Mouse (Mus musculus) midbrain, embryonic 14.5 days (tissue): ENCODE results near the gene Adcy3. TPM values are rescaled to one million over a fixed set of nuclear protein-coding genes. Genes with fewer than 3 reads are reported as not detected.

Experiments
- ATAC-seq: fragments of 200-750 bp; cut with Nextera tagmentation; 2 replicates; pipeline ENCODE4 v1.8.0; 2017; ENCODE audit warnings: moderate number of reproducible peaks, moderate library complexity; ENCODE audit not compliant: low FRiP score, low TSS enrichment
- DNase-seq: peaks from one replicate; pipeline ENCODE4 v3.0.0-alpha.2; 2015
- H3K27ac ChIP-seq: fragments of 300-500 bp; sonication (generic); replicated peaks from 2 replicates; pipeline ENCODE4 v1.5.1; 2014; ENCODE audit warnings: mild to moderate bottlenecking, low read depth, low read length, moderate library complexity
- H3K27me3 ChIP-seq: fragments of 300-500 bp; sonication (generic); 2 replicates; pipeline ENCODE4 v1.6.1; 2014; ENCODE audit warnings: low read length, control low read depth, mixed read lengths; ENCODE audit not compliant: control insufficient read depth, insufficient read depth
- H3K36me3 ChIP-seq: fragments of 300-500 bp; sonication (generic); 2 replicates; pipeline ENCODE4 v1.6.1; 2014; ENCODE audit warnings: low read length, control low read depth; ENCODE audit not compliant: control insufficient read depth, insufficient read depth
- H3K4me1 ChIP-seq: fragments of 300-500 bp; sonication (generic); 2 replicates; pipeline ENCODE4 v1.6.1; 2014; ENCODE audit warnings: mild to moderate bottlenecking, antibody characterized with exemption, low read length, control low read depth; ENCODE audit not compliant: control insufficient read depth, insufficient read depth
- H3K4me2 ChIP-seq: fragments of 300-500 bp; sonication (generic); 2 replicates; pipeline ENCODE4 v1.6.1; 2014; ENCODE audit warnings: mild to moderate bottlenecking, low read length, moderate library complexity
- H3K4me3 ChIP-seq: fragments of 300-500 bp; sonication (generic); replicated peaks from 2 replicates; pipeline ENCODE4 v1.5.1; 2014; ENCODE audit warnings: low read depth, low read length
- H3K9ac ChIP-seq: fragments of 300-500 bp; sonication (generic); replicated peaks from 2 replicates; pipeline ENCODE4 v1.6.1; 2014; ENCODE audit warnings: mild to moderate bottlenecking, low read length, moderate library complexity
- H3K9me3 ChIP-seq: fragments of 300-500 bp; sonication (generic); 2 replicates; pipeline ENCODE4 v1.6.1; 2016; ENCODE audit warnings: low read length, control low read depth, mixed read lengths; ENCODE audit not compliant: control insufficient read depth
- WGBS: fragments of 180-500 bp; shearing (Covaris S2); extraction: QIAGEN DNeasy Blood & Tissue Kit; methylation state at CpG from one replicate; pipeline ENCODE4 v1.1.7; 2014; 5-methylcytosine and 5-hydroxymethylcytosine counted together
- polyA plus RNA-seq: library from polyadenylated mRNA; unstranded; fragments of >200 nt; fragmentation: Nextera tagmentation; extraction: Ambion mirVana; gene quantifications from 2 replicates; pipeline ENCODE4 v1.2.1, GENCODE M21; 2014

Adcy3 gene
- polyA plus RNA-seq, 1 experiment from 2014 or later: 9.6 TPM

GRCm38 (mm10) chr12:4169622-4170021 lies 36.7 kb downstream of the Adcy3 start:
- no peak overlapping the region for H3K9ac ChIP-seq
- ATAC-seq: no peak
- no peaks in the 10 kb centered on the region for H3K9me3 ChIP-seq
- DNase-seq: no peak
- no peak overlapping the region for H3K4me2 ChIP-seq
- WGBS: 86% methylated on average over 5 of the region's 5 CpGs
- H3K4me1 ChIP-seq: no peaks in the 10 kb centered on the region
- H3K27me3 ChIP-seq: no peaks in the 10 kb centered on the region
- H3K27ac ChIP-seq: no peak overlapping the region
- H3K4me3 ChIP-seq: no peak overlapping the region
- H3K36me3 ChIP-seq: no peaks in the 10 kb centered on the region

DNA sequence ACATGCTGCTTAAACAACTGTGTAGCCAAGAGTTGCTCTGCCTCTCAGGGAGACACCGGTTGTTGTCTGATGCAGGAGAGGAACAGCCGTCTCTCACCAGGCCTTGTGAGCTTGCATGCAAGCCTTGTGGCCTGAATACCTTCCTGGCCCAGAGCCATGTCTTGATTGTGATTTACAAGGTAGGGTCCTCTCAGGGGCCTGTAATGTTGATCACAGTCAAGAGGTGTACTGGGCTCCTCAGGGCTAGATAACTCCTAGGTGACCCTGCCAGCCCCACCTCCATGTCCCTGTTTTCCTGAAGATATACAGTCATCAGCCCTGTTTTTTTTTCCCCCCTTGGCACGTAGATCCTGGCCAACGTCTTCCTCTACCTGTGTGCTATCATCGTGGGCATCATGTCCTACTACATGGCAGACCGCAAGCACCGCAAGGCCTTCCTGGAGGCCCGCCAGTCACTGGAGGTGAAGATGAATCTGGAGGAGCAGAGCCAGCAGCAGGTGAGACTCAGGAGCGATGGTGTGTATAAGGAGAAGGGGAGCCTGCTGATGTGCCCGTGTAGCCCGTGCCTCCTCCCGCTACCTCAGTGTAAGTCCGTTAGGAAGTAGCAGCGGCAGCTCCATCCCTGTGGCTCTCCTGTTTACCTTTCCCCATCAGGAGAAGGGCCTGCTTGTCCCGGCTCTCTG lies 40.3 kb downstream of the Adcy3 start:
- Histone ChIP-seq H3K4me3 (no peak overlapping the region), H3K4me1 (no peaks in the 10 kb centered on the region), H3K9me3 (no peaks in the 10 kb centered on the region), H3K36me3 (0 out of 2 replicates have a peak, but pooled peaks cover 3% of the 10 kb centered on the region), H3K27ac (no peak overlapping the region), H3K4me2 (no peak overlapping the region), H3K27me3 (no peaks in the 10 kb centered on the region), H3K9ac (no peak overlapping the region)
- WGBS: 92% methylated on average over 15 of the region's 15 CpGs
- no peak for ATAC-seq
- DNase-seq: no peak

- Histone ChIP-seq H3K4me1 (no peaks in the 10 kb centered on the region), H3K27me3 (no peaks in the 10 kb centered on the region), H3K36me3 (0 out of 2 replicates have a peak, but pooled peaks cover 3% of the 10 kb centered on the region), H3K9ac (no peak overlapping the region), H3K4me3 (no peak overlapping the region), H3K9me3 (no peaks in the 10 kb centered on the region), H3K27ac (no peak overlapping the region), H3K4me2 (no peak overlapping the region)
- ATAC-seq (no peak), DNase-seq (no peak)
- WGBS: 37% methylated on average over 5 of the region's 5 CpGs
Observed at GRCm38 (mm10) chr12:4178839-4179238, 45.9 kb downstream of the Adcy3 start.

DNA sequence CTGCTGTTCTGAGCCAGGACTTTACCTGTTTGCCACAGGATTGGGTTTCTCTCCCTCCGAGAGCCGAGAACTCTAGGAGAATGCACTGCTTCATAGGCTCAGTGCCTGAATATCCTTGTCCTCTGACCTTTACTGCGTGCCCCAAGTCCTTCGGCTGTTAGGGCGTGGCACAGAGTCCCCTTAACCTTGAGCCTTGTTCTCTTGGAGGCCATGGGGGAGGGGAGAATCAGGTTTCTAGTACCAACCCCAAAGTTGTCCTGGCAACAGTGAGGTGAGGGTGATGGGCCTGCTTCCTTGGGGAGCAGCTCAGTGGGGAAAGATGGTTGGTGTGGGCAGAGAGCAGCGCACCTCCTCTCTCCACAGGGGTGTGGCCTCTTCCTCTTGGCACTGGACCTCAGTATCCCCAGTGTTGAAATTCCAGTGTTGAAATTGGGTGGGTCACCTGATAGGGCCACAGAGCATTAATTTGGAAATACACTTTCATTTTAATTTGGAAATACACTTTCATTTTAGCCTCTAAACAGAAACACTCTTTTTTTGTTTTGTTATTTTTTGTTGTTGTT lies 46.8 kb downstream of the Adcy3 start:
- Histone ChIP-seq H3K27me3 (no peaks in the 10 kb centered on the region), H3K4me2 (no peak overlapping the region), H3K36me3 (0 out of 2 replicates have a peak, but pooled peaks cover 3% of the 10 kb centered on the region), H3K27ac (no peak overlapping the region), H3K9me3 (no peaks in the 10 kb centered on the region), H3K4me3 (no peak overlapping the region), H3K4me1 (no peaks in the 10 kb centered on the region), H3K9ac (no peak overlapping the region)
- DNase-seq: no peak
- no peak for ATAC-seq
- WGBS: 85% methylated on average over 6 of the region's 6 CpGs

DNA sequence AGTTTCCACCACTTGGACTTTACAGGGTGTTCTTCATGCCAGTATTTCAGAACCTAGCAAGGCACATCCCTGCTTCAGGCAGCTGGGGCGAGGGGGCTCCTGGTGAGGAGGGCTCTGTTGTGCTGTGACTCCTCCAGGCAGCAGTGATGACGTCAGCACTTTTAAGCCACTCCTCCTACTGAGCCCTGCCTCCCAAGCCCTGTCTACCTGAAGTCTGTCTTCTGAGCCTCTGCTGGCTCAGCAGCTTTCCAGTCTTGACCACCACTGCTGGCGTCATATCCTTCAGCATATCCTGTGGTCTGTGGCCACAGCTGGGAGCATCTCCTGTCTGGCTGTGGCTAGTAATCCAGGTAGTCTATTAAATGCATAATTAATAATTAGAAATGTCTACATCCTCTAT lies 47.6 kb downstream of the Adcy3 start:
- ATAC-seq (no peak), DNase-seq (no peak)
- Histone ChIP-seq H3K9me3 (no peaks in the 10 kb centered on the region), H3K4me1 (no peaks in the 10 kb centered on the region), H3K4me2 (no peak overlapping the region), H3K36me3 (no peaks in the 10 kb centered on the region), H3K27ac (no peak overlapping the region), H3K27me3 (no peaks in the 10 kb centered on the region), H3K9ac (no peak overlapping the region), H3K4me3 (no peak overlapping the region)
- WGBS: 66% methylated on average over 3 of the region's 3 CpGs

DNA sequence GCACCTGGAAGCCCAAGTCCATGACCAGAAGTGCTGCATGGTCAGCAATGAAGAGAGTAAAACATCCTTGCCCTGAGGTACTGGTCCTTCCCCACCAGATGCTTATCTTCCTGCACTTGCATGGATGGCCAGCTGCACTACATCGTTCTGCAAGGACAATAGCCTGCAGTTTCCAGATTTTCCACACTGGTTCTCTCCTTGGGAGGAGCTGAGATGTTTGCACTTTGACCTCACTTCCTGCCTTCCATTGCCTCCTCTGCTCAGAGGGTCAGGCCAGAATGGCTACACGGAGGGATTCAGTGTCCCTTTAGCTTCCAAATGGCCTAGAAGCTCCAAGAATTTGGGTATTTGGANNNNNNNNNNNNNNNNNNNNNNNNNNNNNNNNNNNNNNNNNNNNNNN lies 51.7 kb downstream of the Adcy3 start:
- Histone ChIP-seq H3K4me1 (0 out of 2 replicates have a peak, but pooled peaks cover 6% of the 10 kb centered on the region), H3K9ac (no peak overlapping the region), H3K27me3 (no peaks in the 10 kb centered on the region), H3K4me3 (no peak overlapping the region), H3K9me3 (no peaks in the 10 kb centered on the region), H3K4me2 (no peak overlapping the region), H3K36me3 (no peaks in the 10 kb centered on the region), H3K27ac (no peak overlapping the region)
- DNase-seq (no peak), ATAC-seq (no peak)
- WGBS: 86% methylated on average over 2 of the region's 2 CpGs

GRCm38 (mm10) chr12:4188171-4189059 lies 55.5 kb downstream of the Adcy3 start:
- WGBS: 37% methylated on average over 14 of the region's 14 CpGs
- H3K27me3 ChIP-seq: no peaks in the 10 kb centered on the region
- DNase-seq: peak; percentile 85
- ATAC-seq: peak; percentile 76
- H3K9ac ChIP-seq: no peak overlapping the region
- H3K9me3 ChIP-seq: no peaks in the 10 kb centered on the region
- H3K4me1 ChIP-seq: 0 out of 2 replicates have a peak, but pooled peaks cover 6% of the 10 kb centered on the region
- no peak overlapping the region for H3K4me3 ChIP-seq
- no peaks in the 10 kb centered on the region for H3K36me3 ChIP-seq
- peak overlapping the region; percentile 49; the same call in 1 of the 2 replicates for H3K27ac ChIP-seq
- H3K4me2 ChIP-seq: no peak overlapping the region

- Histone ChIP-seq H3K9ac (no peak overlapping the region), H3K36me3 (no peaks in the 10 kb centered on the region), H3K4me3 (no peak overlapping the region), H3K9me3 (no peaks in the 10 kb centered on the region), H3K4me2 (no peak overlapping the region), H3K27me3 (no peaks in the 10 kb centered on the region), H3K27ac (no peak overlapping the region), H3K4me1 (0 out of 2 replicates have a peak, but pooled peaks cover 6% of the 10 kb centered on the region)
- ATAC-seq: no peak
- 39% methylated on average over 5 of the region's 5 CpGs for WGBS
- DNase-seq: peak; percentile 38
Observed at GRCm38 (mm10) chr12:4189060-4189447, 56.2 kb downstream of the Adcy3 start.
